23 mouse cellular contexts compared by ENCODE assay signal in the genomic region with DNA sequence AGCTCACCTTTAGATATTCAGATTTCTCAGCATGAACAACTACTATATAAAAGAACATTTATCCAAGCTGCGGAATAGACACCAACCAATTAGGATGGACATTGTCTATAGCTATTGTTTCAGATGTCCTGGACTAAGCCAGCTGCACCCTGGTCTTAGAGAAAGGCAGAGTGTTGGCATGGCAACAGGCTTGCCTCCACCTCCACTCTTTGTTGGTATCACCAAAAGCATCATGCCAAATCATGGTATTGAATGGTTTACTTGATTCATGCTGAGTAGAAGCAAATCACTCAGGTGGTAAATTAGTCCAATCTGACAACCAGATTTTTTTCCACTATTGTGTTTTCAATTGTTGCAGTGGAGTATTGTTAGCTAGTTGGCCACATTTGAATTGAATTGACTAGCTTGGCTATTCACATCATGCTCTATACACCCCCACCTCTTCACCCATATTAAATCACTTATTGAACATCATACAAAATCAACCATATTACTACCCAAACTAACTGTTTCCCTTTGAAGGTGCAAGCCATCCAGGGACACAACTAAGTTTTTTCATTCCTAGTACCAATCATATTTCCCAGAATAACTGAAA. TPM values are rescaled to one million over a fixed set of nuclear protein-coding genes. Genes with fewer than 3 reads are reported as not detected.
DNase-seq lines count a peak whose midpoint lies in the region; ATAC-seq and TF ChIP-seq lines count a peak whose summit lies in the region.
"Had no signal": no experiment of that assay in that cellular context is flagged by ENCODE, and none has a peak within 500 bp of the region (broad histone marks: within the 10 kb centered on the region; RNA-seq: fewer than 3 reads in every experiment).

No protein-coding gene starts in this region.

- no peaks in the 10 kb centered on the region for H3K4me1 ChIP-seq in embryonic facial prominence, embryonic 11.5 days (ENCODE audit: control insufficient read depth, insufficient read depth, low read length)
- H3K4me1 ChIP-seq in embryonic facial prominence, embryonic 10.5 days, result no peaks in the 10 kb centered on the region
- peaks cover 8% of the 10 kb centered on the region for H3K4me1 ChIP-seq in forebrain, embryonic 13.5 days
- peaks cover 5% of the 10 kb centered on the region; the same call in 1 of the 2 replicates for H3K4me1 ChIP-seq in midbrain, embryonic 13.5 days (replicated peaks)
- H3K4me1 ChIP-seq in stomach, postnatal 0 days (replicated peaks; ENCODE audit: control insufficient read depth, insufficient read depth), result no peaks in the 10 kb centered on the region
- no peaks in the 10 kb centered on the region for H3K4me1 ChIP-seq in kidney, adult 2 months (ENCODE audit: control insufficient read depth, insufficient read depth, low read length)
- H3K4me1 ChIP-seq: liver, embryonic 13.5 days; neural tube, embryonic 13.5 days; stomach, embryonic 15.5 days had no signal

- TF ChIP-seq POLR2A in kidney, adult 2 months (IDR thresholded peaks at IDR 0.05; ENCODE audit: low read depth, low read length), result no peak

- no peak for TF ChIP-seq EP300 in stomach, postnatal 0 days (optimal IDR thresholded peaks at IDR 0.05)

- H3K4me3 ChIP-seq in embryonic facial prominence, embryonic 11.5 days (ENCODE audit: low read depth, low read length), result no peak overlapping the region
- no peak overlapping the region for H3K4me3 ChIP-seq in embryonic facial prominence, embryonic 10.5 days
- H3K4me3 ChIP-seq in forebrain, embryonic 13.5 days, result no peak overlapping the region
- H3K4me3 ChIP-seq in midbrain, embryonic 13.5 days (replicated peaks), result no peak overlapping the region
- H3K4me3 ChIP-seq in stomach, postnatal 0 days (ENCODE audit: low read depth, low read length), result no peak overlapping the region
- H3K4me3 ChIP-seq in kidney, adult 2 months (ENCODE audit: insufficient read depth, low read depth, low read length), result no peak overlapping the region
- H3K4me3 ChIP-seq: left cerebral cortex, adult 2 months; liver, embryonic 13.5 days; neural tube, embryonic 13.5 days; stomach, embryonic 15.5 days had no signal

- H3K9me3 ChIP-seq in embryonic facial prominence, embryonic 11.5 days (replicated peaks; ENCODE audit: control insufficient read depth, low read length), result no peaks in the 10 kb centered on the region
- H3K9me3 ChIP-seq in embryonic facial prominence, embryonic 10.5 days, result no peaks in the 10 kb centered on the region
- H3K9me3 ChIP-seq in forebrain, embryonic 13.5 days (replicated peaks), result no peaks in the 10 kb centered on the region
- H3K9me3 ChIP-seq in midbrain, embryonic 13.5 days, result no peaks in the 10 kb centered on the region
- no peaks in the 10 kb centered on the region for H3K9me3 ChIP-seq in stomach, postnatal 0 days (ENCODE audit: control insufficient read depth, low read length)
- H3K9me3 ChIP-seq: liver, embryonic 13.5 days; neural tube, embryonic 13.5 days; stomach, embryonic 15.5 days had no signal

- H3K9ac ChIP-seq in embryonic facial prominence, embryonic 11.5 days (replicated peaks; ENCODE audit: low read length), result no peak overlapping the region
- no peak overlapping the region for H3K9ac ChIP-seq in forebrain, embryonic 13.5 days
- no peak overlapping the region for H3K9ac ChIP-seq in midbrain, embryonic 13.5 days (replicated peaks)
- H3K9ac ChIP-seq in stomach, postnatal 0 days (ENCODE audit: low read length), result no peak overlapping the region
- H3K9ac ChIP-seq: liver, embryonic 13.5 days; neural tube, embryonic 13.5 days; stomach, embryonic 15.5 days had no signal

- H3K4me2 ChIP-seq in embryonic facial prominence, embryonic 11.5 days (ENCODE audit: low read depth, low read length), result no peak overlapping the region
- H3K4me2 ChIP-seq in forebrain, embryonic 13.5 days, result no peak overlapping the region
- no peak overlapping the region for H3K4me2 ChIP-seq in midbrain, embryonic 13.5 days (replicated peaks)
- no peak overlapping the region for H3K4me2 ChIP-seq in stomach, postnatal 0 days (replicated peaks; ENCODE audit: low read depth)
- H3K4me2 ChIP-seq: heart, embryonic 11.5 days; liver, embryonic 13.5 days; neural tube, embryonic 13.5 days; stomach, embryonic 15.5 days had no signal

- DNase-seq in embryonic facial prominence, embryonic 11.5 days (ENCODE audit: low spot score), result peak; percentile 7
- no peak for DNase-seq in embryonic facial prominence, embryonic 10.5 days (ENCODE audit: low spot score)
- peak; percentile 12 for DNase-seq in ZHBTc4 (ENCODE audit: low read depth, low spot score)
- no peak for DNase-seq in stomach, postnatal 0 days (ENCODE audit: low spot score)
- DNase-seq in adrenal gland, postnatal 25 days, result no peak
- no peak for DNase-seq in kidney, adult 2 months
- DNase-seq: cerebellum, adult 18-20 months; gastrocnemius, postnatal 10 days; heart, postnatal 36 days; kidney, postnatal 10 days; liver, embryonic 13.5 days; right cerebral cortex, adult 18-20 months; spleen, adult 18-20 months; thymus, postnatal 14 days had no signal

- H3K27me3 ChIP-seq in embryonic facial prominence, embryonic 11.5 days (ENCODE audit: control insufficient read depth, insufficient read depth, low read length), result no peaks in the 10 kb centered on the region
- no peaks in the 10 kb centered on the region for H3K27me3 ChIP-seq in embryonic facial prominence, embryonic 10.5 days (replicated peaks; ENCODE audit: low read depth, poor library complexity, severe bottlenecking)
- no peaks in the 10 kb centered on the region for H3K27me3 ChIP-seq in forebrain, embryonic 13.5 days
- H3K27me3 ChIP-seq in midbrain, embryonic 13.5 days, result no peaks in the 10 kb centered on the region
- no peaks in the 10 kb centered on the region for H3K27me3 ChIP-seq in stomach, postnatal 0 days (ENCODE audit: control insufficient read depth, insufficient read depth, low read length)
- H3K27me3 ChIP-seq in kidney, adult 2 months (replicated peaks; ENCODE audit: control insufficient read depth, insufficient read depth, low read length), result no peaks in the 10 kb centered on the region
- H3K27me3 ChIP-seq: liver, embryonic 13.5 days; neural tube, embryonic 13.5 days; stomach, embryonic 15.5 days had no signal

- H3K27ac ChIP-seq in embryonic facial prominence, embryonic 11.5 days (replicated peaks; ENCODE audit: low read depth, low read length), result no peak overlapping the region
- no peak overlapping the region for H3K27ac ChIP-seq in embryonic facial prominence, embryonic 10.5 days (replicated peaks)
- H3K27ac ChIP-seq in forebrain, embryonic 13.5 days, result no peak overlapping the region
- H3K27ac ChIP-seq in midbrain, embryonic 13.5 days, result no peak overlapping the region
- H3K27ac ChIP-seq in stomach, postnatal 0 days (replicated peaks), result no peak overlapping the region
- H3K27ac ChIP-seq in kidney, adult 2 months (ENCODE audit: insufficient read depth, low read depth, low read length), result no peak overlapping the region
- H3K27ac ChIP-seq: left cerebral cortex, adult 2 months; liver, embryonic 13.5 days; neural tube, embryonic 13.5 days; stomach, embryonic 15.5 days had no signal

- no peaks in the 10 kb centered on the region for H3K36me3 ChIP-seq in embryonic facial prominence, embryonic 11.5 days (replicated peaks; ENCODE audit: control insufficient read depth, insufficient read depth, low read depth, low read length)
- no peaks in the 10 kb centered on the region for H3K36me3 ChIP-seq in embryonic facial prominence, embryonic 10.5 days (replicated peaks)
- no peaks in the 10 kb centered on the region for H3K36me3 ChIP-seq in forebrain, embryonic 13.5 days (ENCODE audit: poor library complexity, severe bottlenecking)
- no peaks in the 10 kb centered on the region for H3K36me3 ChIP-seq in midbrain, embryonic 13.5 days
- no peaks in the 10 kb centered on the region for H3K36me3 ChIP-seq in stomach, postnatal 0 days (ENCODE audit: control insufficient read depth, insufficient read depth, low read length)
- H3K36me3 ChIP-seq in kidney, adult 2 months (ENCODE audit: control insufficient read depth, insufficient read depth, low read length), result no peaks in the 10 kb centered on the region
- H3K36me3 ChIP-seq: liver, embryonic 13.5 days; neural tube, embryonic 13.5 days; stomach, embryonic 15.5 days had no signal

- WGBS in embryonic facial prominence, embryonic 11.5 days, result 72% methylated on average over 1 of the region's 1 CpGs
- WGBS in embryonic facial prominence, embryonic 10.5 days, result 68% methylated on average over 1 of the region's 1 CpGs
- whole genome bisulfite sequencing in forebrain, embryonic 13.5 days, result 16% methylated on average over 1 of the region's 1 CpGs
- 6% methylated on average over 1 of the region's 1 CpGs for WGBS in midbrain, embryonic 13.5 days
- 97% methylated on average over 1 of the region's 1 CpGs for WGBS in stomach, postnatal 0 days
- WGBS in kidney, adult 2 months, result 93% methylated on average over 1 of the region's 1 CpGs

- TF ChIP-seq CTCF in stomach, postnatal 0 days (IDR thresholded peaks at IDR 0.05; ENCODE audit: low read depth), result no peak
- TF ChIP-seq CTCF in kidney, adult 2 months (conservative IDR thresholded peaks at IDR 0.05; ENCODE audit: insufficient read depth, insufficient read length, low read depth, low read length), result no peak

- ATAC-seq in embryonic facial prominence, embryonic 11.5 days (replicated peaks; ENCODE audit: insufficient number of reproducible peaks, low FRiP score, low TSS enrichment, low read depth), result peak; percentile 75; the same call in 1 of the 2 replicates
- ATAC-seq in forebrain, embryonic 13.5 days, result peak; percentile 91
- ATAC-seq in midbrain, embryonic 13.5 days, result peak; percentile 80; the same call in 1 of the 2 replicates
- ATAC-seq in stomach, postnatal 0 days (ENCODE audit: low FRiP score, low TSS enrichment), result no peak
- ATAC-seq: intestine, postnatal 0 days had no signal

RNA-seq across cellular contexts. Expression of a gene that starts 25.8 kb away (rescaled TPM):
- polyA plus RNA-seq in embryonic facial prominence, embryonic 11.5 days (2014; fragmentation: Nextera tagmentation; extraction: Ambion mirVana), result 1.4 and 1.8 TPM in 2 replicates
- 1.0 and 1.7 TPM in 2 replicates for polyA plus RNA-seq in embryonic facial prominence, embryonic 10.5 days (2016; fragmentation: Nextera tagmentation; extraction: Ambion mirVana)
- 1.6 and 2.8 TPM in 2 replicates for polyA plus RNA-seq in forebrain, embryonic 13.5 days (2015; fragmentation: Nextera tagmentation; extraction: Ambion mirVana)
- 5.2 and 7.3 TPM in 2 replicates for polyA plus RNA-seq in midbrain, embryonic 13.5 days (2015; fragmentation: Nextera tagmentation; extraction: Ambion mirVana)
- polyA plus RNA-seq in stomach, postnatal 0 days (2015; fragmentation: Nextera tagmentation; extraction: Ambion mirVana), result 0.62 and 0.79 TPM in 2 replicates
- total RNA-seq in adrenal gland, postnatal 25 days (2021), result 0.15 and 0.71 TPM in 2 replicates
- 0.13 TPM in 1 of 2 replicates, not detected in the other for polyA plus RNA-seq in kidney, adult 2 months (2012; rRNA removed)
- total RNA-seq: CH12.LX; heart, postnatal 36 days; megakaryocyte, adult 5-6 weeks had no signal

Comparison
In these comparisons a context has a peak if more than half of its experiments do, and no peak if none do; other contexts are left out.
1. DNase-seq: peak in embryonic facial prominence, embryonic 11.5 days (single experiment) and ZHBTc4 (single experiment); none in embryonic facial prominence, embryonic 10.5 days (single experiment), stomach, postnatal 0 days (single experiment), adrenal gland, postnatal 25 days (single experiment) and kidney, adult 2 months (single experiment).